Mouse (Mus musculus) MEL-GATA-1-ER (cell line): ENCODE measurements around the gene Cacna1a.
A peak's percentile ranks its signal among the peaks of the same experiment; 100 is the strongest.

Experiments used
- DNase-seq: peaks from one replicate; pipeline ENCODE4 v3.0.0-alpha.2; 2012; ENCODE audit warnings: low read depth; ENCODE audit errors: extremely low read depth

The Cacna1a gene

DNA sequence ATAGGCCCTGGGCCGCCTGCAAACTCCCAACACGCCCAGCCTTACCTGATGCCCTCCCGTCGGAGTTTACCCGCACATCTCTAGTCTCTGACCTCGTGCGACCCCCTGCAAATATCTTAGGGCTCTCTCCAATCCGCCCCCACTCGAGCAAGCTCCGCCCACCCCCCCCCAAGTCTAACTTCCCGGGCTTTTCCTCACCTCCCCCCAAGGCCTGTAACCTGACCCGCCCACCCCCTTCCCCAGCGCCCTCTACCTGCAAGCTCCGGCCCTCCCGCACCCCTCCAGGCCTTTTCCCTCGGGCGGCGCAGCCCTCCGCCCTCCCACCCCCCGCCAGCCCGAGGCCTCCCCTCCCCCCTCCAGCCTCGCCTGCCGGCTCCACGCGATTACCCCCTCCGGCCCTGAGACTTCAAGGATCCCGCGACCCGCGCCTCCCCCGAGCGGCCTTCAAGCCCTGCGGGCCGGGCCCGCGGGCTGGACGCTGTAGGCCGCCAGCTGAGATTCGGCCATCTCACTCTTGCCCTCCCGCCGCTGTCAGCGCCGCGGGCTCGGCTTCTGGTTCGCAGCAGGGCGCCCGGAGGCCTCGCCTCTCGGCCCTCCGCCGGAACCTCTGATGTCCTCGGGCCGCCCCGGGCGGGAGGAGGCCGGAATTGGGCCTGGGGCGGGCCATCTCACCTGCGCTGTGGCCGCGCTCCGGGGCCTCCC is 298.9 kb downstream of the Cacna1a start:
- no peak for DNase-seq

DNA sequence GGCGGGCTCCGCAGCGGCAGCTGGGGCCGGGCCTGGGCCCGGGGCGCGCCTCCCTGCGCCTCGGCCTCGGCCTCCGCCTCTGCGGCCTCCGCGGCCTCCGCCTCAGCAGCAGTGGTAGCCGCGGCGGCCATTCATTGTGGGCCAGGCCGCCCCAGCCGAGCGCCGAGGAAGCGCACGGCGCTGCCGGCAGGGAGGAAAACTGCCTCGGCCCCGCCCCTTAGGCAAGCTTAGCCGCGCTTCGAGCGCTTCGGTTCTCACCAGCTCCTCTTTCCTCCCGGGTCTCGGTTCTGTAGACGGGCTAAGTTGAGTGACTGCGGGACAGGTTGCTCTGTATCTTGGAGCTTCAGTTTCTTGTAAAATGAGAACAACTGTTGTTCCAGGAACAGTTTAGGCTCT is 299.5 kb downstream of the Cacna1a start, which contains the start of gene Nacc1:
Gene Nacc1, minus strand, starts transcription at position 158 of the 396 bp plus-strand sequence.
- DNase-seq = peak; percentile 73

GRCm38 (mm10) chr8:84689091-84689915 is 301.1 kb downstream of the Cacna1a start:
- peak; percentile 88 for DNase-seq
